Mouse (Mus musculus): Measurements from ENCODE around the gene Ube2l6. TPM values are rescaled to one million over a fixed set of nuclear protein-coding genes. Genes with fewer than 3 reads are reported as not detected.

The Ube2l6 gene
- 18.6 and 24.0 TPM in 2 replicates for polyA plus RNA-seq (2014; fragmentation: Nextera tagmentation; extraction: Ambion mirVana)

GRCm38 (mm10) chr2:84798493-84798921 lies at the start of gene Ube2l6:
TSS of gene Ube2l6 (plus strand) at chr2:84798828.
- H3K9ac ChIP-seq: peak within 1 kb of the TSS; percentile 64
- under 1% methylated on average over 21 of the region's 21 CpGs for WGBS
- H3K4me3 ChIP-seq (replicated peaks; ENCODE audit: low read length): peak within 1 kb of the TSS; percentile 56
- H3K27ac ChIP-seq: peak within 1 kb of the TSS; percentile 38; the same call in 1 of the 2 replicates
- H3K36me3 ChIP-seq (replicated peaks; ENCODE audit: control insufficient read depth, insufficient read depth): no peaks in the 10 kb centered on the region
- DNase-seq (ENCODE audit: low spot score) (peak; percentile 53), ATAC-seq (ENCODE audit: low FRiP score) (peak; percentile 73)
- peak within 1 kb of the TSS; percentile 99 for H3K4me2 ChIP-seq (replicated peaks)
- H3K27me3 ChIP-seq (ENCODE audit: control insufficient read depth, insufficient read depth, low read length): no peaks in the 10 kb centered on the region
- peaks cover 2% of the 10 kb centered on the region; the same call in 1 of the 2 replicates for H3K4me1 ChIP-seq (replicated peaks; ENCODE audit: control insufficient read depth, insufficient read depth, low read length)
- no peaks in the 10 kb centered on the region for H3K9me3 ChIP-seq (ENCODE audit: control insufficient read depth, low read length)

- no peak for ATAC-seq (ENCODE audit: low FRiP score)
- H3K36me3 ChIP-seq (replicated peaks; ENCODE audit: control insufficient read depth, insufficient read depth): no peaks in the 10 kb centered on the region
Observed at GRCm38 (mm10) chr2:84750115-84750514, 48.5 kb upstream of the Ube2l6 start.

GRCm38 (mm10) chr2:84756245-84756644 lies 42.4 kb upstream of the Ube2l6 start:
- DNase-seq (ENCODE audit: low spot score) (no peak), ATAC-seq (ENCODE audit: low FRiP score) (no peak)
- Histone ChIP-seq H3K36me3 (replicated peaks; ENCODE audit: control insufficient read depth, insufficient read depth) (no peaks in the 10 kb centered on the region), H3K4me2 (replicated peaks) (no peak overlapping the region), H3K27ac (no peak overlapping the region), H3K9me3 (ENCODE audit: control insufficient read depth, low read length) (no peaks in the 10 kb centered on the region), H3K27me3 (ENCODE audit: control insufficient read depth, insufficient read depth, low read length) (no peaks in the 10 kb centered on the region), H3K4me1 (replicated peaks; ENCODE audit: control insufficient read depth, insufficient read depth, low read length) (no peaks in the 10 kb centered on the region), H3K4me3 (replicated peaks; ENCODE audit: low read length) (no peak overlapping the region), H3K9ac (no peak overlapping the region)
- 87% methylated on average over 5 of the region's 5 CpGs for WGBS

More at GRCm38 (mm10) chr2:84750115-84750514, 48.5 kb upstream of the Ube2l6 start:
- Histone ChIP-seq H3K4me3 (replicated peaks; ENCODE audit: low read length) (no peak overlapping the region), H3K4me1 (replicated peaks; ENCODE audit: control insufficient read depth, insufficient read depth, low read length) (no peaks in the 10 kb centered on the region), H3K27ac (no peak overlapping the region), H3K27me3 (ENCODE audit: control insufficient read depth, insufficient read depth, low read length) (no peaks in the 10 kb centered on the region), H3K4me2 (replicated peaks) (no peak overlapping the region), H3K9me3 (ENCODE audit: control insufficient read depth, low read length) (no peaks in the 10 kb centered on the region), H3K9ac (no peak overlapping the region)
- peak; percentile 28 for DNase-seq (ENCODE audit: low spot score)
- 72% methylated on average over 6 of the region's 6 CpGs for WGBS

GRCm38 (mm10) chr2:84757026-84757682 lies 41.5 kb upstream of the Ube2l6 start:
- Histone ChIP-seq H3K4me3 (replicated peaks; ENCODE audit: low read length) (no peak overlapping the region), H3K27me3 (ENCODE audit: control insufficient read depth, insufficient read depth, low read length) (no peaks in the 10 kb centered on the region), H3K27ac (no peak overlapping the region), H3K9ac (no peak overlapping the region), H3K4me1 (replicated peaks; ENCODE audit: control insufficient read depth, insufficient read depth, low read length) (no peaks in the 10 kb centered on the region), H3K9me3 (ENCODE audit: control insufficient read depth, low read length) (no peaks in the 10 kb centered on the region), H3K4me2 (replicated peaks) (no peak overlapping the region), H3K36me3 (replicated peaks; ENCODE audit: control insufficient read depth, insufficient read depth) (no peaks in the 10 kb centered on the region)
- 59% methylated on average over 7 of the region's 7 CpGs for WGBS
- DNase-seq (ENCODE audit: low spot score) (no peak), ATAC-seq (ENCODE audit: low FRiP score) (no peak)

GRCm38 (mm10) chr2:84758542-84759127 lies 40.0 kb upstream of the Ube2l6 start:
- ATAC-seq (ENCODE audit: low FRiP score) (peak; percentile 60; the same call in 1 of the 2 replicates), DNase-seq (ENCODE audit: low spot score) (peak; percentile 64)
- Histone ChIP-seq H3K4me2 (replicated peaks) (no peak overlapping the region), H3K9ac (no peak overlapping the region), H3K9me3 (ENCODE audit: control insufficient read depth, low read length) (no peaks in the 10 kb centered on the region), H3K27me3 (ENCODE audit: control insufficient read depth, insufficient read depth, low read length) (no peaks in the 10 kb centered on the region), H3K36me3 (replicated peaks; ENCODE audit: control insufficient read depth, insufficient read depth) (no peaks in the 10 kb centered on the region), H3K4me1 (replicated peaks; ENCODE audit: control insufficient read depth, insufficient read depth, low read length) (no peaks in the 10 kb centered on the region), H3K27ac (no peak overlapping the region), H3K4me3 (replicated peaks; ENCODE audit: low read length) (no peak overlapping the region)
- WGBS: 1% methylated on average over 2 of the region's 2 CpGs

GRCm38 (mm10) chr2:84760777-84761176 lies 37.9 kb upstream of the Ube2l6 start:
- H3K9me3 ChIP-seq (ENCODE audit: control insufficient read depth, low read length): no peaks in the 10 kb centered on the region
- H3K9ac ChIP-seq: no peak overlapping the region
- H3K4me1 ChIP-seq (replicated peaks; ENCODE audit: control insufficient read depth, insufficient read depth, low read length): no peaks in the 10 kb centered on the region
- H3K27ac ChIP-seq: no peak overlapping the region
- DNase-seq (ENCODE audit: low spot score): no peak
- H3K4me3 ChIP-seq (replicated peaks; ENCODE audit: low read length): no peak overlapping the region
- no peak overlapping the region for H3K4me2 ChIP-seq (replicated peaks)
- no peaks in the 10 kb centered on the region for H3K27me3 ChIP-seq (ENCODE audit: control insufficient read depth, insufficient read depth, low read length)
- WGBS: 71% methylated on average over 8 of the region's 8 CpGs
- peaks cover 5% of the 10 kb centered on the region; the same call in 1 of the 2 replicates for H3K36me3 ChIP-seq (replicated peaks; ENCODE audit: control insufficient read depth, insufficient read depth)
- no peak for ATAC-seq (ENCODE audit: low FRiP score)

- no peaks in the 10 kb centered on the region for H3K9me3 ChIP-seq (ENCODE audit: control insufficient read depth, low read length)
- DNase-seq (ENCODE audit: low spot score) (no peak), ATAC-seq (ENCODE audit: low FRiP score) (no peak)
- no peak overlapping the region for H3K4me3 ChIP-seq (replicated peaks; ENCODE audit: low read length)
- no peaks in the 10 kb centered on the region for H3K27me3 ChIP-seq (ENCODE audit: control insufficient read depth, insufficient read depth, low read length)
- H3K36me3 ChIP-seq (replicated peaks; ENCODE audit: control insufficient read depth, insufficient read depth): peaks cover 5% of the 10 kb centered on the region; the same call in 1 of the 2 replicates
- H3K27ac ChIP-seq: no peak overlapping the region
- 91% methylated on average over 3 of the region's 3 CpGs for WGBS
- H3K9ac ChIP-seq: no peak overlapping the region
- no peak overlapping the region for H3K4me2 ChIP-seq (replicated peaks)
- no peaks in the 10 kb centered on the region for H3K4me1 ChIP-seq (replicated peaks; ENCODE audit: control insufficient read depth, insufficient read depth, low read length)
Observed at GRCm38 (mm10) chr2:84761309-84761708, 37.3 kb upstream of the Ube2l6 start.

- 95% methylated on average over 1 of the region's 1 CpGs for WGBS
Observed at GRCm38 (mm10) chr2:84761840-84762239, 36.8 kb upstream of the Ube2l6 start.

GRCm38 (mm10) chr2:84762295-84762694 lies 36.3 kb upstream of the Ube2l6 start:
- H3K27me3 ChIP-seq (ENCODE audit: control insufficient read depth, insufficient read depth, low read length): no peaks in the 10 kb centered on the region
- H3K9ac ChIP-seq: no peak overlapping the region
- 55% methylated on average over 4 of the region's 4 CpGs for WGBS
- H3K4me1 ChIP-seq (replicated peaks; ENCODE audit: control insufficient read depth, insufficient read depth, low read length): no peaks in the 10 kb centered on the region
- ATAC-seq (ENCODE audit: low FRiP score) (no peak), DNase-seq (ENCODE audit: low spot score) (no peak)
- H3K27ac ChIP-seq: no peak overlapping the region
- H3K36me3 ChIP-seq (replicated peaks; ENCODE audit: control insufficient read depth, insufficient read depth): peaks cover 5% of the 10 kb centered on the region; the same call in 1 of the 2 replicates
- H3K9me3 ChIP-seq (ENCODE audit: control insufficient read depth, low read length): no peaks in the 10 kb centered on the region
- H3K4me3 ChIP-seq (replicated peaks; ENCODE audit: low read length): no peak overlapping the region
- H3K4me2 ChIP-seq (replicated peaks): no peak overlapping the region

More at GRCm38 (mm10) chr2:84761840-84762239, 36.8 kb upstream of the Ube2l6 start:
- Histone ChIP-seq H3K9me3 (ENCODE audit: control insufficient read depth, low read length) (no peaks in the 10 kb centered on the region), H3K27ac (no peak overlapping the region), H3K9ac (no peak overlapping the region), H3K4me1 (replicated peaks; ENCODE audit: control insufficient read depth, insufficient read depth, low read length) (no peaks in the 10 kb centered on the region), H3K4me3 (replicated peaks; ENCODE audit: low read length) (no peak overlapping the region), H3K27me3 (ENCODE audit: control insufficient read depth, insufficient read depth, low read length) (no peaks in the 10 kb centered on the region), H3K36me3 (replicated peaks; ENCODE audit: control insufficient read depth, insufficient read depth) (peaks cover 5% of the 10 kb centered on the region; the same call in 1 of the 2 replicates), H3K4me2 (replicated peaks) (no peak overlapping the region)
- ATAC-seq (ENCODE audit: low FRiP score) (no peak), DNase-seq (ENCODE audit: low spot score) (no peak)
